Mouse (Mus musculus) lung, embryonic 15.5 days (tissue): ENCODE results near the gene Tas1r1. TPM values are rescaled to one million over a fixed set of nuclear protein-coding genes. Genes with fewer than 3 reads are reported as not detected.
"Not testable (repeated sequence)": the region's sequence is repeated elsewhere in the genome, so short reads cannot be mapped to it uniquely, and the experiment has no call there.

ENCODE experiments used
- ATAC-seq: fragments of 200-750 bp; cut with Nextera tagmentation; 2 replicates; pipeline ENCODE4 v1.8.0; 2017; ENCODE audit warnings: moderate number of reproducible peaks, borderline replicate concordance; ENCODE audit not compliant: low FRiP score, low TSS enrichment; ENCODE audit errors: extremely low read depth
- H3K27ac ChIP-seq: fragments of 300-500 bp; sonication (generic); 2 replicates; pipeline ENCODE4 v1.5.1; 2015; ENCODE audit warnings: moderate library complexity, mild to moderate bottlenecking, inconsistent platforms
- H3K27me3 ChIP-seq: fragments of 300-500 bp; sonication (generic); 2 replicates; pipeline ENCODE4 v1.6.1; 2015; ENCODE audit warnings: inconsistent platforms
- H3K36me3 ChIP-seq: fragments of 300-500 bp; sonication (generic); 2 replicates; pipeline ENCODE4 v1.6.1; 2015; ENCODE audit warnings: inconsistent platforms
- H3K4me1 ChIP-seq: fragments of 300-500 bp; sonication (generic); 2 replicates; pipeline ENCODE4 v1.6.1; 2015; ENCODE audit warnings: inconsistent platforms
- H3K4me2 ChIP-seq: fragments of 300-500 bp; sonication (generic); 2 replicates; pipeline ENCODE4 v1.6.1; 2015; ENCODE audit warnings: inconsistent platforms, mild to moderate bottlenecking, moderate library complexity
- H3K4me3 ChIP-seq: fragments of 300-500 bp; sonication (generic); 2 replicates; pipeline ENCODE4 v1.5.1; 2015; ENCODE audit warnings: mild to moderate bottlenecking, inconsistent platforms
- H3K9ac ChIP-seq: fragments of 300-500 bp; sonication (generic); 2 replicates; pipeline ENCODE4 v1.6.1; 2015; ENCODE audit warnings: inconsistent platforms
- H3K9me3 ChIP-seq: fragments of 300-500 bp; sonication (generic); 2 replicates; pipeline ENCODE4 v1.6.1; 2016; ENCODE audit warnings: inconsistent platforms
- WGBS: fragments of 180-500 bp; shearing (Covaris S2); methylation state at CpG from one replicate; pipeline ENCODE4 v1.1.7; 2015; 5-methylcytosine and 5-hydroxymethylcytosine counted together
- polyA plus RNA-seq: library from polyadenylated mRNA; unstranded; fragments of >200 nt; fragmentation: Nextera tagmentation; extraction: Ambion mirVana; gene quantifications from 2 replicates; pipeline ENCODE4 v1.2.1, GENCODE M21; 2015

Tas1r1 gene
- polyA plus RNA-seq, 1 experiment from 2014 or later, result 0.40 TPM

GRCm38 (mm10) chr4:152039831-152040310, 1.5 kb upstream of the Tas1r1 start:
- H3K4me3 ChIP-seq, result peak overlapping the region; percentile 99
- WGBS, result 2% methylated on average over 25 of the region's 25 CpGs
- H3K4me1 ChIP-seq, result peaks cover 14% of the 10 kb centered on the region
- no peak for ATAC-seq
- no peaks in the 10 kb centered on the region for H3K27me3 ChIP-seq
- no peaks in the 10 kb centered on the region for H3K9me3 ChIP-seq
- H3K27ac ChIP-seq, result no peak overlapping the region
- H3K4me2 ChIP-seq, result peak overlapping the region; percentile 93
- H3K9ac ChIP-seq, result peak overlapping the region; percentile 92
- peaks cover 39% of the 10 kb centered on the region for H3K36me3 ChIP-seq

- Histone ChIP-seq H3K4me2 (peak within 1 kb of the TSS; percentile 93), H3K4me1 (peaks cover 14% of the 10 kb centered on the region), H3K36me3 (peaks cover 33% of the 10 kb centered on the region), H3K4me3 (peak within 1 kb of the TSS; percentile 99), H3K27ac (no peak within 1 kb of the TSS; the same call in 1 of the 2 replicates), H3K27me3 (no peaks in the 10 kb centered on the region), H3K9me3 (no peaks in the 10 kb centered on the region), H3K9ac (peak within 1 kb of the TSS; percentile 92)
- WGBS, result 2% methylated on average over 86 of the region's 86 CpGs
- peak; percentile 88 for ATAC-seq
These were observed 840 bp upstream of the Tas1r1 start, which contains the start of gene Nol9 for GRCm38 (mm10) chr4:152038985-152039830. TSS of gene Nol9 (plus strand) at chr4:152039321.

- H3K27me3 ChIP-seq, H3K4me2 ChIP-seq, ATAC-seq, H3K27ac ChIP-seq, H3K4me3 ChIP-seq, H3K36me3 ChIP-seq, H3K9me3 ChIP-seq, H3K9ac ChIP-seq: not testable (repeated sequence)
- H3K4me1 ChIP-seq, result peaks cover 14% of the 10 kb centered on the region
- 90% methylated on average over 6 of the region's 6 CpGs for WGBS
These were observed 1.9 kb downstream of the Tas1r1 start for GRCm38 (mm10) chr4:152036464-152036863.

GRCm38 (mm10) chr4:152032922-152033321, 5.4 kb downstream of the Tas1r1 start:
- Histone ChIP-seq H3K27me3 (no peaks in the 10 kb centered on the region), H3K9me3 (no peaks in the 10 kb centered on the region), H3K27ac (no peak overlapping the region), H3K9ac (no peak overlapping the region), H3K4me1 (peaks cover 10% of the 10 kb centered on the region), H3K4me2 (no peak overlapping the region), H3K36me3 (no peaks in the 10 kb centered on the region), H3K4me3 (no peak overlapping the region)
- 84% methylated on average over 13 of the region's 13 CpGs for WGBS
- no peak for ATAC-seq

GRCm38 (mm10) chr4:152029997-152030396, 8.4 kb downstream of the Tas1r1 start:
- Histone ChIP-seq H3K27me3 (no peaks in the 10 kb centered on the region), H3K4me1 (peaks cover 32% of the 10 kb centered on the region), H3K27ac (no peak overlapping the region), H3K36me3 (no peaks in the 10 kb centered on the region), H3K4me3 (no peak overlapping the region), H3K9ac (no peak overlapping the region), H3K9me3 (no peaks in the 10 kb centered on the region), H3K4me2 (no peak overlapping the region)
- WGBS, result 73% methylated on average over 4 of the region's 4 CpGs
- no peak for ATAC-seq

- ATAC-seq, result no peak
- Histone ChIP-seq H3K4me1 (peaks cover 40% of the 10 kb centered on the region), H3K9me3 (no peaks in the 10 kb centered on the region), H3K27me3 (no peaks in the 10 kb centered on the region), H3K4me3 (no peak overlapping the region), H3K36me3 (0 out of 2 replicates have a peak, but pooled peaks cover 3% of the 10 kb centered on the region), H3K9ac (no peak overlapping the region), H3K27ac (no peak overlapping the region), H3K4me2 (peak overlapping the region; percentile 94; the same call in 1 of the 2 replicates)
- 45% methylated on average over 5 of the region's 5 CpGs for WGBS
These were observed 9.3 kb downstream of the Tas1r1 start for GRCm38 (mm10) chr4:152029087-152029486.

GRCm38 (mm10) chr4:152028456-152028855, 9.9 kb downstream of the Tas1r1 start:
- no peaks in the 10 kb centered on the region for H3K27me3 ChIP-seq
- H3K4me1 ChIP-seq, result peaks cover 43% of the 10 kb centered on the region
- peaks cover 7% of the 10 kb centered on the region for H3K36me3 ChIP-seq
- H3K9me3 ChIP-seq, result no peaks in the 10 kb centered on the region
- H3K27ac ChIP-seq, result no peak overlapping the region
- 58% methylated on average over 15 of the region's 15 CpGs for WGBS
- H3K4me3 ChIP-seq, result peak overlapping the region; percentile 90
- H3K4me2 ChIP-seq, result peak overlapping the region; percentile 94
- ATAC-seq, result no peak
- peak overlapping the region; percentile 50; the same call in 1 of the 2 replicates for H3K9ac ChIP-seq

- Histone ChIP-seq H3K36me3 (peaks cover 16% of the 10 kb centered on the region), H3K4me2 (peak within 1 kb of the TSS; percentile 94), H3K9me3 (no peaks in the 10 kb centered on the region), H3K4me1 (peaks cover 45% of the 10 kb centered on the region), H3K27me3 (no peaks in the 10 kb centered on the region), H3K4me3 (peak within 1 kb of the TSS; percentile 90), H3K9ac (peak within 1 kb of the TSS; percentile 85), H3K27ac (peak within 1 kb of the TSS; percentile 70)
- ATAC-seq, result peak; percentile 98
- under 1% methylated on average over 35 of the region's 35 CpGs for WGBS
These were observed 10.8 kb downstream of the Tas1r1 start, which contains the start of gene Zbtb48 for GRCm38 (mm10) chr4:152027524-152027923. TSS of gene Zbtb48 (minus strand) at chr4:152027671.

- peaks cover 21% of the 10 kb centered on the region for H3K36me3 ChIP-seq
- no peaks in the 10 kb centered on the region for H3K9me3 ChIP-seq
- H3K4me1 ChIP-seq, result peaks cover 45% of the 10 kb centered on the region
- peak; percentile 53 for ATAC-seq
- peak overlapping the region; percentile 85 for H3K9ac ChIP-seq
- no peaks in the 10 kb centered on the region for H3K27me3 ChIP-seq
- peak overlapping the region; percentile 90 for H3K4me3 ChIP-seq
- peak overlapping the region; percentile 70 for H3K27ac ChIP-seq
- 2% methylated on average over 41 of the region's 41 CpGs for WGBS
- peak overlapping the region; percentile 94 for H3K4me2 ChIP-seq
These were observed 11.4 kb downstream of the Tas1r1 start for GRCm38 (mm10) chr4:152026751-152027508.

GRCm38 (mm10) chr4:152024525-152024924, 13.8 kb downstream of the Tas1r1 start:
- H3K36me3 ChIP-seq, result peaks cover 45% of the 10 kb centered on the region
- 83% methylated on average over 11 of the region's 11 CpGs for WGBS

GRCm38 (mm10) chr4:152022506-152022905, 15.9 kb downstream of the Tas1r1 start:
- Histone ChIP-seq H3K9me3 (no peaks in the 10 kb centered on the region), H3K4me3 (no peak overlapping the region), H3K36me3 (peaks cover 59% of the 10 kb centered on the region), H3K4me1 (peaks cover 33% of the 10 kb centered on the region), H3K4me2 (no peak overlapping the region), H3K9ac (no peak overlapping the region), H3K27ac (no peak overlapping the region), H3K27me3 (no peaks in the 10 kb centered on the region)
- 84% methylated on average over 8 of the region's 8 CpGs for WGBS
- ATAC-seq, result no peak

More at GRCm38 (mm10) chr4:152024525-152024924, 13.8 kb downstream of the Tas1r1 start:
- Histone ChIP-seq H3K4me1 (peaks cover 45% of the 10 kb centered on the region), H3K9me3 (no peaks in the 10 kb centered on the region), H3K27ac (no peak overlapping the region), H3K4me3 (no peak overlapping the region), H3K4me2 (no peak overlapping the region), H3K9ac (no peak overlapping the region), H3K27me3 (no peaks in the 10 kb centered on the region)
- ATAC-seq, result no peak
